Mouse (Mus musculus) midbrain, postnatal 0 days (tissue): ENCODE measurements around the gene Cc2d2b. TPM values are rescaled to one million over a fixed set of nuclear protein-coding genes. Genes with fewer than 3 reads are reported as not detected.
A peak's percentile ranks its signal among the peaks of the same experiment; 100 is the strongest.

ENCODE experiments used
- ATAC-seq: fragments of 200-750 bp; cut with Nextera tagmentation; 2 replicates; pipeline ENCODE4 v1.8.0; 2017; ENCODE audit warnings: moderate number of reproducible peaks, mild to moderate bottlenecking, moderate TSS enrichment, moderate library complexity; ENCODE audit not compliant: low FRiP score
- DNase-seq: peaks from one replicate; pipeline ENCODE4 v3.0.0-alpha.2; 2015; ENCODE audit warnings: low spot score
- H3K27ac ChIP-seq: fragments of 300-500 bp; sonication (generic); 2 replicates; pipeline ENCODE4 v1.5.1; 2014; ENCODE audit warnings: low read depth, mild to moderate bottlenecking, low read length, mixed read lengths
- H3K27me3 ChIP-seq: fragments of 300-500 bp; sonication (generic); 2 replicates; pipeline ENCODE4 v1.6.1; 2014; ENCODE audit warnings: low read length, control low read depth, mixed read lengths; ENCODE audit not compliant: insufficient read depth
- H3K36me3 ChIP-seq: fragments of 300-500 bp; sonication (generic); 2 replicates; pipeline ENCODE4 v1.6.1; 2014; ENCODE audit warnings: low read length, control low read depth, mixed read lengths; ENCODE audit not compliant: insufficient read depth
- H3K4me1 ChIP-seq: fragments of 300-500 bp; sonication (generic); 2 replicates; pipeline ENCODE4 v1.6.1; 2014; ENCODE audit warnings: mild to moderate bottlenecking, control low read depth, antibody characterized with exemption, low read length, mixed read lengths; ENCODE audit not compliant: insufficient read depth
- H3K4me2 ChIP-seq: fragments of 300-500 bp; sonication (generic); 2 replicates; pipeline ENCODE4 v1.6.1; 2014; ENCODE audit warnings: low read depth, mild to moderate bottlenecking, low read length, mixed read lengths; ENCODE audit not compliant: poor library complexity, severe bottlenecking
- H3K4me3 ChIP-seq: fragments of 300-500 bp; sonication (generic); 2 replicates; pipeline ENCODE4 v1.5.1; 2014; ENCODE audit warnings: low read depth, mild to moderate bottlenecking, low read length, moderate library complexity
- H3K9ac ChIP-seq: fragments of 300-500 bp; sonication (generic); replicated peaks from 2 replicates; pipeline ENCODE4 v1.6.1; 2014; ENCODE audit warnings: mild to moderate bottlenecking, low read length, moderate library complexity, mixed read lengths; ENCODE audit not compliant: poor library complexity, severe bottlenecking
- H3K9me3 ChIP-seq: fragments of 300-500 bp; sonication (generic); 2 replicates; pipeline ENCODE4 v1.6.1; 2016; ENCODE audit warnings: low read length, control low read depth
- CTCF ChIP-seq: IDR thresholded peaks from 2 replicates; pipeline ENCODE4 v1.5.1; 2016; ENCODE audit warnings: antibody characterized with exemption, mild to moderate bottlenecking
- WGBS: fragments of 180-500 bp; shearing (Covaris S2); extraction: QIAGEN DNeasy Blood & Tissue Kit; methylation state at CpG from one replicate; pipeline ENCODE4 v1.1.7; 2014; 5-methylcytosine and 5-hydroxymethylcytosine counted together
- polyA plus RNA-seq: library from polyadenylated mRNA; unstranded; fragments of >200 nt; fragmentation: Nextera tagmentation; extraction: Ambion mirVana; gene quantifications from 2 replicates; pipeline ENCODE4 v1.2.1, GENCODE M21; 2015
- total RNA-seq: library from RNA; depleted of rRNA; stranded (reverse); fragments of >200 nt; gene quantifications from 2 replicates; pipeline ENCODE4 v1.2.3, GENCODE M21; 2014

Gene Cc2d2b
- total and polyA plus RNA-seq, 2 experiments from 2014 or later, result 0.31 TPM; not detected in 1

- Histone ChIP-seq H3K4me3 (no peak overlapping the region), H3K4me1 (0 out of 2 replicates have a peak, but pooled peaks cover 2% of the 10 kb centered on the region), H3K9ac (no peak overlapping the region), H3K9me3 (no peaks in the 10 kb centered on the region), H3K27ac (no peak overlapping the region), H3K27me3 (no peaks in the 10 kb centered on the region), H3K4me2 (no peak overlapping the region), H3K36me3 (no peaks in the 10 kb centered on the region)
- DNase-seq (no peak), ATAC-seq (no peak)
- no peak for TF ChIP-seq CTCF
- 58% methylated on average over 11 of the region's 11 CpGs for WGBS
Observed at GRCm38 (mm10) chr19:40719439-40720105, 29.0 kb upstream of the Cc2d2b start.

DNA sequence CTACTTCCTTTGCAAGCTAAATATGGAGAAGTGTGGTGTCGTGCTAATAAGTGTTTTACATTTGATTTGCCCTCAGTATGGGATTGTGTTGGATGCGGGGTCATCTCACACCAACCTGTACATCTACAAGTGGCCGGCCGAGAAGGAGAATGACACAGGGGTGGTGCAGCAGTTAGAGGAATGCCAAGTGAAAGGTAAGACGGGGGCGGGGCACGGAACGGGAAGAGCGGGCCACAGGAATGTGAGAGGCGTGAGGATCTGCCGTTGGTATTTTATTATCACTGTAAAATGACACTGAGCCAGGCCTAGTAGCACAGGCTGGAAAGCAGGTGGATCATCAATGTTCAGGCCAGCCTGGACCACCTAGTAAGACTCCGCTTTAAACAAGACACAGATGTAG is 28.2 kb upstream of the Cc2d2b start:
- no peak overlapping the region for H3K27ac ChIP-seq
- no peak for TF ChIP-seq CTCF
- ATAC-seq (no peak), DNase-seq (no peak)
- 90% methylated on average over 12 of the region's 12 CpGs for WGBS
- no peak overlapping the region for H3K9ac ChIP-seq
- H3K27me3 ChIP-seq, result no peaks in the 10 kb centered on the region
- no peak overlapping the region for H3K4me2 ChIP-seq
- no peaks in the 10 kb centered on the region for H3K36me3 ChIP-seq
- no peaks in the 10 kb centered on the region for H3K9me3 ChIP-seq
- 0 out of 2 replicates have a peak, but pooled peaks cover 2% of the 10 kb centered on the region for H3K4me1 ChIP-seq
- H3K4me3 ChIP-seq, result no peak overlapping the region

DNA sequence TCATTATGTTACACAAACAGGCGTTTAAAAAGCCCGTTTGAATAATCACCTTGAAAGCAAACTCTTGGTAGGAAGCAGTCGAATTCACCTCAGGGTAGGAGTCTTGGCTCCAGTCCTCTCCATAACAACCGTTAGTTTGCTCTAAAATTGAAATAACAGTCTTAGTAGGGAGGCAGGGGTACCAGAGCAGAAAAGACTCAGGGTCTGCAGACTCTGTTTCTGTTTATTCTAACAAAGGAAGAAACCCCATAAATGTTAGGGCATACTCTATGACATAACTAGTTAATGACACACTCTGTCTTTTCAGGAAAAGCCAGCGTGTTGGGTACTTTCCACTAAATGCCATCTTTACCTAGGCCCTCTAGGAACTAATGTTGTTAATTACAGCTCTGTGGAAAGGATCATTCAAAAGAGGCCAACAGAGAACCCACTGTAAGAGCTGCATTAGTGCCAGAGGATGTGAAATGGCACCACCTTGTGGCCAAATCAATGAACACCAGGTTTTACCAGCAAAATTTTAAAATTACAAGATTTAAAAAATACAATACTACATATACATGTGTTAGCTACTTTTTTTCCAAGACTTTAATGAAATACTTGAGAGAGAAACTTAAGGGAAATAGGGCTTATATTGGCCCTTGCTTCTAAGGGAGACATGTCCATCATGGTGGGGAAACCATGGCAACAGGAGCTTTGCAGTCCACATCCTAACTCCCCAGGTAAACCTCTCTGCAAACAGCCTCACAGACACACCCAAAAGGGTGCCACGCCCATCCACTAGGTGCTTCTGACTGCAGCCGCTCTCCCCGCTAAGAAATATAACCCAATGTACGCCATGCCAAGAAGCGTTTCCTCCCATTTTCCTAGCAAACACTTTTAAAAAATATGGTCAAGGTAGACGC is 26.2 kb upstream of the Cc2d2b start:
- H3K27me3 ChIP-seq, result no peaks in the 10 kb centered on the region

DNA sequence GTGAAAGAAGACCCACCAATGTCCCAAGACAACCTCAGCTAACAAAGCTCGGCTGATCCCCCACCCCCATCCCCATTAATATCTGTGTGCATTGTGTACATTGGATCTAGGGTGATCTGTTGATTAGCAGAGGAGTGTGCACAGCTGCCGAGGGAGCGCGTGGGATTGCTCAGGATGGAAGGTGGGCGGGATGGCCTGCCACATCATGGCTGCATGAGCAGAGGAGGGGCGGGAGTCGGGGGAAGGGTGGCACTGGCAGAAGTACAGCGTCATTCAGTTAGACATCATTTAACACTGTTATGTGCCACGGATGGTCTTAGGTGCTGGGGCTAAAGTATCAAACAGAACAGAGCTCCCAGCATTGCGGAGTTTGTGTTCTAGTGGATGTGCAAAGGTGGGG is 25.0 kb upstream of the Cc2d2b start:
- 60% methylated on average over 10 of the region's 10 CpGs for WGBS
- Histone ChIP-seq H3K4me1 (0 out of 2 replicates have a peak, but pooled peaks cover 2% of the 10 kb centered on the region), H3K36me3 (no peaks in the 10 kb centered on the region), H3K4me2 (no peak overlapping the region), H3K27me3 (no peaks in the 10 kb centered on the region), H3K9me3 (no peaks in the 10 kb centered on the region), H3K4me3 (no peak overlapping the region), H3K9ac (no peak overlapping the region), H3K27ac (no peak overlapping the region)
- no peak for ATAC-seq
- no peak for DNase-seq
- TF ChIP-seq CTCF, result no peak

More for the DNA sequence above, 26.2 kb upstream of the Cc2d2b start:
- Histone ChIP-seq H3K4me2 (no peak overlapping the region), H3K9ac (0 out of 2 replicates have a peak overlapping the region, but pooled peaks have one; percentile 13), H3K4me1 (0 out of 2 replicates have a peak, but pooled peaks cover 2% of the 10 kb centered on the region), H3K9me3 (no peaks in the 10 kb centered on the region), H3K27ac (peak overlapping the region; percentile 52; the same call in 1 of the 2 replicates), H3K4me3 (no peak overlapping the region), H3K36me3 (no peaks in the 10 kb centered on the region)
- peak; percentile 93 for TF ChIP-seq CTCF
- peak; percentile 78 for ATAC-seq
- 49% methylated on average over 11 of the region's 11 CpGs for WGBS
- DNase-seq, result peak; percentile 85

- Histone ChIP-seq H3K9ac (no peak overlapping the region), H3K4me3 (no peak overlapping the region), H3K9me3 (no peaks in the 10 kb centered on the region), H3K4me2 (no peak overlapping the region), H3K4me1 (0 out of 2 replicates have a peak, but pooled peaks cover 2% of the 10 kb centered on the region), H3K27ac (no peak overlapping the region), H3K27me3 (no peaks in the 10 kb centered on the region), H3K36me3 (no peaks in the 10 kb centered on the region)
- WGBS, result 80% methylated on average over 4 of the region's 4 CpGs
- DNase-seq (no peak), ATAC-seq (no peak)
- no peak for TF ChIP-seq CTCF
Observed at GRCm38 (mm10) chr19:40726148-40726547, 22.4 kb upstream of the Cc2d2b start.
